Mouse (Mus musculus) lung, postnatal 0 days (tissue): ENCODE measurements around the gene Polr2h. TPM values are rescaled to one million over a fixed set of nuclear protein-coding genes. Genes with fewer than 3 reads are reported as not detected.

Experiments
- ATAC-seq: fragments of 200-750 bp; cut with Nextera tagmentation; 2 replicates; pipeline ENCODE4 v1.8.0; 2017; ENCODE audit warnings: moderate library complexity
- DNase-seq: peaks from one replicate; pipeline ENCODE4 v3.0.0-alpha.2; 2016; ENCODE audit warnings: low spot score
- H3K27ac ChIP-seq: fragments of 300-500 bp; sonication (generic); 2 replicates; pipeline ENCODE4 v1.5.1; 2014; ENCODE audit warnings: antibody characterized with exemption, mild to moderate bottlenecking, low read length, mixed read lengths
- H3K27me3 ChIP-seq: fragments of 300-500 bp; sonication (generic); replicated peaks from 2 replicates; pipeline ENCODE4 v1.6.1; 2014; ENCODE audit warnings: low read length, mixed read lengths; ENCODE audit not compliant: insufficient read depth
- H3K36me3 ChIP-seq: fragments of 300-500 bp; sonication (generic); 2 replicates; pipeline ENCODE4 v1.6.1; 2014; ENCODE audit warnings: low read length, mixed read lengths; ENCODE audit not compliant: insufficient read depth
- H3K4me1 ChIP-seq: fragments of 300-500 bp; sonication (generic); 2 replicates; pipeline ENCODE4 v1.6.1; 2014; ENCODE audit warnings: antibody characterized with exemption, low read depth, low read length, mixed read lengths; ENCODE audit not compliant: insufficient read depth
- H3K4me2 ChIP-seq: fragments of 300-500 bp; sonication (generic); replicated peaks from 2 replicates; pipeline ENCODE4 v1.6.1; 2014; ENCODE audit warnings: low read depth, mild to moderate bottlenecking, low read length, moderate library complexity, mixed read lengths
- H3K4me3 ChIP-seq: fragments of 300-500 bp; sonication (generic); 2 replicates; pipeline ENCODE4 v1.5.1; 2014; ENCODE audit warnings: low read depth, low read length
- H3K9ac ChIP-seq: fragments of 300-500 bp; sonication (generic); replicated peaks from 2 replicates; pipeline ENCODE4 v1.6.1; 2014; ENCODE audit warnings: low read depth, mild to moderate bottlenecking
- H3K9me3 ChIP-seq: fragments of 300-500 bp; sonication (generic); 2 replicates; pipeline ENCODE4 v1.6.1; 2016; ENCODE audit warnings: low read length, mixed read lengths
- CTCF ChIP-seq: IDR thresholded peaks from 2 replicates; pipeline ENCODE4 v1.5.1; 2016; ENCODE audit warnings: antibody characterized with exemption, mild to moderate bottlenecking
- EP300 ChIP-seq: IDR thresholded peaks from 2 replicates; pipeline ENCODE4 v1.6.1; 2016; ENCODE audit warnings: antibody characterized with exemption, mild to moderate bottlenecking, control low read depth
- WGBS: fragments of 180-500 bp; shearing (Covaris S2); extraction: QIAGEN DNeasy Blood & Tissue Kit; methylation state at CpG from one replicate; pipeline ENCODE4 v1.1.7; 2014; 5-methylcytosine and 5-hydroxymethylcytosine counted together
- polyA plus RNA-seq: library from polyadenylated mRNA; unstranded; fragments of >200 nt; fragmentation: Nextera tagmentation; extraction: Ambion mirVana; gene quantifications from 2 replicates; pipeline ENCODE4 v1.2.1, GENCODE M21; 2015

The Polr2h gene
- polyA plus RNA-seq, 1 experiment from 2014 or later: 48.2 TPM

- H3K36me3 ChIP-seq: no peaks in the 10 kb centered on the region
- H3K4me3 ChIP-seq: no peak overlapping the region
- H3K9ac ChIP-seq: no peak overlapping the region
- no peak overlapping the region for H3K27ac ChIP-seq
- DNase-seq (no peak), ATAC-seq (no peak)
- no peak overlapping the region for H3K4me2 ChIP-seq
- 83% methylated on average over 3 of the region's 3 CpGs for WGBS
- H3K9me3 ChIP-seq: no peaks in the 10 kb centered on the region
- TF ChIP-seq EP300 (no peak), CTCF (no peak)
- H3K27me3 ChIP-seq: no peaks in the 10 kb centered on the region
- H3K4me1 ChIP-seq: no peaks in the 10 kb centered on the region
These were observed 11.7 kb upstream of the Polr2h start for GRCm38 (mm10) chr16:20705786-20706185.

GRCm38 (mm10) chr16:20706407-20707055, 10.9 kb upstream of the Polr2h start:
- Histone ChIP-seq H3K4me2 (no peak overlapping the region), H3K4me1 (no peaks in the 10 kb centered on the region), H3K9ac (no peak overlapping the region), H3K27me3 (no peaks in the 10 kb centered on the region), H3K36me3 (no peaks in the 10 kb centered on the region), H3K4me3 (no peak overlapping the region), H3K27ac (no peak overlapping the region), H3K9me3 (no peaks in the 10 kb centered on the region)
- DNase-seq (no peak), ATAC-seq (no peak)
- 87% methylated on average over 2 of the region's 2 CpGs for WGBS
- TF ChIP-seq EP300 (no peak), CTCF (no peak)

- TF ChIP-seq EP300: no peak
- no peak for TF ChIP-seq CTCF
- no peak overlapping the region for H3K4me3 ChIP-seq
- no peaks in the 10 kb centered on the region for H3K4me1 ChIP-seq
- ATAC-seq: no peak
- 91% methylated on average over 21 of the region's 21 CpGs for WGBS
- H3K9me3 ChIP-seq: no peaks in the 10 kb centered on the region
- H3K27ac ChIP-seq: no peak overlapping the region
- H3K36me3 ChIP-seq: no peaks in the 10 kb centered on the region
- H3K27me3 ChIP-seq: no peaks in the 10 kb centered on the region
- no peak overlapping the region for H3K4me2 ChIP-seq
- no peak overlapping the region for H3K9ac ChIP-seq
- no peak for DNase-seq
These were observed 9.1 kb upstream of the Polr2h start for GRCm38 (mm10) chr16:20708220-20708938.

GRCm38 (mm10) chr16:20708939-20709734, 8.3 kb upstream of the Polr2h start:
- DNase-seq (no peak), ATAC-seq (peak; percentile 22; the same call in 1 of the 2 replicates)
- H3K27me3 ChIP-seq: no peaks in the 10 kb centered on the region
- no peaks in the 10 kb centered on the region for H3K4me1 ChIP-seq
- no peak overlapping the region for H3K9ac ChIP-seq
- H3K4me3 ChIP-seq: no peak overlapping the region
- WGBS: 76% methylated on average over 19 of the region's 19 CpGs
- no peaks in the 10 kb centered on the region for H3K36me3 ChIP-seq
- no peak overlapping the region for H3K27ac ChIP-seq
- no peaks in the 10 kb centered on the region for H3K9me3 ChIP-seq
- TF ChIP-seq CTCF: peak; percentile 71
- no peak for TF ChIP-seq EP300
- H3K4me2 ChIP-seq: no peak overlapping the region

DNA sequence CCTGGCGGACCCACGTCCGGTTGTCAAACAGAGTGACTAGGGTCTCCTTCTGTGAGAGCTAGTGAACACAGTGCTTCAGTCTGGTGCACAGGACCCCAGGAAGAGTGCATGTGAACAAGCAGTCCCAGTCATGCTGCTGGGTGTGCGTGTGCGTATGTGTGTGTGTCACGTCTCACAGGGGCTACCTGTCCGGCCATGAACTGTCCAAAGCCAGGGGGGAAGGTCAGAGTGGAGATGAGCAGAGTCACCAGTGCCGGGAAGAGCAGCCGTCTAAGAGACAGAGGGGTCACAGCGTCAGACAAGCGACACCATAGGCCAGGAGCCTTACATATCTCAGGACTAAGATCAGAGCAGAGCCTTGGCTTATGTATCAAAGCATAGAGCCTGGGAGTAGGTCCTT, 7.1 kb upstream of the Polr2h start:
- Histone ChIP-seq H3K4me3 (no peak overlapping the region), H3K36me3 (no peaks in the 10 kb centered on the region), H3K4me2 (no peak overlapping the region), H3K27me3 (no peaks in the 10 kb centered on the region), H3K9me3 (no peaks in the 10 kb centered on the region), H3K4me1 (0 out of 2 replicates have a peak, but pooled peaks cover 3% of the 10 kb centered on the region), H3K9ac (no peak overlapping the region), H3K27ac (no peak overlapping the region)
- no peak for TF ChIP-seq EP300
- TF ChIP-seq CTCF: no peak
- ATAC-seq: no peak
- DNase-seq: no peak
- WGBS: 90% methylated on average over 11 of the region's 11 CpGs

DNA sequence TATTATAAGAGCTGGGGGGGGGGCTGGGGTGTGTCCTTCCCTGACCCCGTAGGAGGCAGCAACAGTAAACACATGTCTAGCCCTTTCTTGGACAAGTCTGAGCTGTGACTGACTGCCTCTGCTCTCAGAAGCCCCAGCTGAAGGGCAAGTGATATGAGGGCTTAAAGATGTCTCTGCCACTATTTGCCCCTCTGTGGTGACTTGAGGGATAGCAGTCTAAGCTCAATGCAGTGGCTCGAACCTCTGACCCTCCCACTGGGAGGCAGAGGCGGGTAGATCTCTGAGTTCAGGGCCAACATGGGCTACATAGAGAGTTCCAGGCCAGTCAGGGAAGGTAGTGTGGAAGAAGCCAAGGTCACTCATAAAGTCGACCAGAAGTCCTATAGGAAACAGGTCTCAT, 6.7 kb upstream of the Polr2h start:
- Histone ChIP-seq H3K4me1 (0 out of 2 replicates have a peak, but pooled peaks cover 6% of the 10 kb centered on the region), H3K36me3 (no peaks in the 10 kb centered on the region), H3K27ac (no peak overlapping the region), H3K4me2 (no peak overlapping the region), H3K9me3 (no peaks in the 10 kb centered on the region), H3K9ac (no peak overlapping the region), H3K4me3 (no peak overlapping the region), H3K27me3 (no peaks in the 10 kb centered on the region)
- DNase-seq: no peak
- TF ChIP-seq CTCF (peak; percentile 31; the same call in 1 of the 2 replicates), EP300 (no peak)
- ATAC-seq: no peak
- 73% methylated on average over 4 of the region's 4 CpGs for WGBS
